Mouse (Mus musculus) midbrain, embryonic 14.5 days (tissue): ENCODE measurements around the gene Hist2h3b. TPM values are rescaled to one million over a fixed set of nuclear protein-coding genes. Genes with fewer than 3 reads are reported as not detected.
"Not testable (repeated sequence)": the region's sequence is repeated elsewhere in the genome, so short reads cannot be mapped to it uniquely, and the experiment has no call there.

Experiments
- ATAC-seq: fragments of 200-750 bp; cut with Nextera tagmentation; 2 replicates; pipeline ENCODE4 v1.8.0; 2017; ENCODE audit warnings: moderate number of reproducible peaks, moderate library complexity; ENCODE audit not compliant: low FRiP score, low TSS enrichment
- DNase-seq: peaks from one replicate; pipeline ENCODE4 v3.0.0-alpha.2; 2015
- H3K27ac ChIP-seq: fragments of 300-500 bp; sonication (generic); replicated peaks from 2 replicates; pipeline ENCODE4 v1.5.1; 2014; ENCODE audit warnings: mild to moderate bottlenecking, low read depth, low read length, moderate library complexity
- H3K27me3 ChIP-seq: fragments of 300-500 bp; sonication (generic); 2 replicates; pipeline ENCODE4 v1.6.1; 2014; ENCODE audit warnings: low read length, control low read depth, mixed read lengths; ENCODE audit not compliant: control insufficient read depth, insufficient read depth
- H3K36me3 ChIP-seq: fragments of 300-500 bp; sonication (generic); 2 replicates; pipeline ENCODE4 v1.6.1; 2014; ENCODE audit warnings: low read length, control low read depth; ENCODE audit not compliant: control insufficient read depth, insufficient read depth
- H3K4me1 ChIP-seq: fragments of 300-500 bp; sonication (generic); 2 replicates; pipeline ENCODE4 v1.6.1; 2014; ENCODE audit warnings: mild to moderate bottlenecking, antibody characterized with exemption, low read length, control low read depth; ENCODE audit not compliant: control insufficient read depth, insufficient read depth
- H3K4me2 ChIP-seq: fragments of 300-500 bp; sonication (generic); 2 replicates; pipeline ENCODE4 v1.6.1; 2014; ENCODE audit warnings: mild to moderate bottlenecking, low read length, moderate library complexity
- H3K4me3 ChIP-seq: fragments of 300-500 bp; sonication (generic); replicated peaks from 2 replicates; pipeline ENCODE4 v1.5.1; 2014; ENCODE audit warnings: low read depth, low read length
- H3K9ac ChIP-seq: fragments of 300-500 bp; sonication (generic); replicated peaks from 2 replicates; pipeline ENCODE4 v1.6.1; 2014; ENCODE audit warnings: mild to moderate bottlenecking, low read length, moderate library complexity
- H3K9me3 ChIP-seq: fragments of 300-500 bp; sonication (generic); 2 replicates; pipeline ENCODE4 v1.6.1; 2016; ENCODE audit warnings: low read length, control low read depth, mixed read lengths; ENCODE audit not compliant: control insufficient read depth
- WGBS: fragments of 180-500 bp; shearing (Covaris S2); extraction: QIAGEN DNeasy Blood & Tissue Kit; methylation state at CpG from one replicate; pipeline ENCODE4 v1.1.7; 2014; 5-methylcytosine and 5-hydroxymethylcytosine counted together
- polyA plus RNA-seq: library from polyadenylated mRNA; unstranded; fragments of >200 nt; fragmentation: Nextera tagmentation; extraction: Ambion mirVana; gene quantifications from 2 replicates; pipeline ENCODE4 v1.2.1, GENCODE M21; 2014

Hist2h3b gene
- polyA plus RNA-seq, 1 experiment from 2014 or later, result 19.3 TPM

GRCm38 (mm10) chr3:96266132-96266710, 2.2 kb upstream of the Hist2h3b start:
- no peak overlapping the region for H3K9ac ChIP-seq
- no peak overlapping the region for H3K4me2 ChIP-seq
- WGBS, result 93% methylated on average over 8 of the region's 8 CpGs
- no peaks in the 10 kb centered on the region for H3K27me3 ChIP-seq
- peaks cover 18% of the 10 kb centered on the region for H3K4me1 ChIP-seq
- no peak overlapping the region for H3K4me3 ChIP-seq
- H3K9me3 ChIP-seq, result no peaks in the 10 kb centered on the region
- DNase-seq (no peak), ATAC-seq (no peak)
- H3K27ac ChIP-seq, result no peak overlapping the region
- no peaks in the 10 kb centered on the region for H3K36me3 ChIP-seq

GRCm38 (mm10) chr3:96267541-96267940, 913 bp upstream of the Hist2h3b start:
- no peak for ATAC-seq
- Histone ChIP-seq H3K4me3 (no peak overlapping the region), H3K27me3 (no peaks in the 10 kb centered on the region), H3K9ac (no peak overlapping the region), H3K9me3 (no peaks in the 10 kb centered on the region), H3K4me1 (peaks cover 18% of the 10 kb centered on the region), H3K27ac (no peak overlapping the region), H3K4me2 (peak overlapping the region; percentile 91; the same call in 1 of the 2 replicates), H3K36me3 (no peaks in the 10 kb centered on the region)
- WGBS, result 80% methylated on average over 4 of the region's 4 CpGs
- DNase-seq, result no peak

- H3K4me3 ChIP-seq, result peak overlapping the region; percentile 40
- not testable (repeated sequence) for H3K9me3 ChIP-seq, H3K36me3 ChIP-seq, DNase-seq, H3K27me3 ChIP-seq
- peak overlapping the region; percentile 39; the same call in 1 of the 2 replicates for H3K9ac ChIP-seq
- peaks cover 17% of the 10 kb centered on the region for H3K4me1 ChIP-seq
- WGBS, result under 1% methylated on average over 11 of the region's 44 CpGs
- H3K27ac ChIP-seq, result peak overlapping the region; percentile 79
- peak overlapping the region; percentile 91 for H3K4me2 ChIP-seq
- ATAC-seq, result peak; percentile 55
Observed at GRCm38 (mm10) chr3:96268776-96269378, 423 bp downstream of the Hist2h3b start.

GRCm38 (mm10) chr3:96269511-96270474, 1.3 kb downstream of the Hist2h3b start, which contains the start of gene Hist2h2bb:
TSS of gene Hist2h2bb (plus strand) at chr3:96269752.
- under 1% methylated on average over 45 of the region's 45 CpGs for WGBS
- Histone ChIP-seq H3K36me3 (no peaks in the 10 kb centered on the region), H3K4me3 (peak within 1 kb of the TSS; percentile 40), H3K27me3 (no peaks in the 10 kb centered on the region), H3K4me2 (peak within 1 kb of the TSS; percentile 91), H3K4me1 (peaks cover 10% of the 10 kb centered on the region), H3K9ac (peak within 1 kb of the TSS; percentile 57), H3K9me3 (no peaks in the 10 kb centered on the region), H3K27ac (peak within 1 kb of the TSS; percentile 79)
- ATAC-seq (peak; percentile 97), DNase-seq (peak; percentile 96)

GRCm38 (mm10) chr3:96273591-96274465, 5.4 kb downstream of the Hist2h3b start:
- no peak overlapping the region for H3K4me3 ChIP-seq
- H3K4me2 ChIP-seq, result no peak overlapping the region
- DNase-seq (no peak), ATAC-seq (no peak)
- no peaks in the 10 kb centered on the region for H3K27me3 ChIP-seq
- no peak overlapping the region for H3K27ac ChIP-seq
- 0 out of 2 replicates have a peak, but pooled peaks cover 7% of the 10 kb centered on the region for H3K4me1 ChIP-seq
- WGBS, result 88% methylated on average over 17 of the region's 17 CpGs
- no peaks in the 10 kb centered on the region for H3K36me3 ChIP-seq
- H3K9me3 ChIP-seq, result no peaks in the 10 kb centered on the region
- no peak overlapping the region for H3K9ac ChIP-seq

- Histone ChIP-seq H3K27me3 (no peaks in the 10 kb centered on the region), H3K4me3 (peak overlapping the region; percentile 46), H3K9ac (peak overlapping the region; percentile 55), H3K27ac (peak overlapping the region; percentile 57; the same call in 1 of the 2 replicates), H3K4me2 (peak overlapping the region; percentile 68), H3K4me1 (0 out of 2 replicates have a peak, but pooled peaks cover 4% of the 10 kb centered on the region), H3K36me3 (no peaks in the 10 kb centered on the region), H3K9me3 (no peaks in the 10 kb centered on the region)
- WGBS, result 15% methylated on average over 8 of the region's 8 CpGs
- DNase-seq (peak; percentile 51), ATAC-seq (0 out of 2 replicates have a peak, but pooled peaks have one; percentile 4)
Observed at GRCm38 (mm10) chr3:96277428-96277799, 9.0 kb downstream of the Hist2h3b start.

- Histone ChIP-seq H3K27me3 (no peaks in the 10 kb centered on the region; the same call in 1 of the 2 replicates), H3K27ac (peak overlapping the region; percentile 88), H3K4me2 (peak overlapping the region; percentile 68), H3K4me1 (0 out of 2 replicates have a peak, but pooled peaks cover 4% of the 10 kb centered on the region), H3K36me3 (no peaks in the 10 kb centered on the region), H3K9ac (peak overlapping the region; percentile 55), H3K9me3 (no peaks in the 10 kb centered on the region), H3K4me3 (peak overlapping the region; percentile 46)
- ATAC-seq, result peak; percentile 96
- peak; percentile 96 for DNase-seq
- under 1% methylated on average over 49 of the region's 49 CpGs for WGBS
Observed at GRCm38 (mm10) chr3:96277800-96278624, 9.6 kb downstream of the Hist2h3b start.
